Mouse (Mus musculus) forebrain, embryonic 11.5 days (tissue): ENCODE results near the gene Masp1. TPM values are rescaled to one million over a fixed set of nuclear protein-coding genes. Genes with fewer than 3 reads are reported as not detected.
A peak's percentile ranks its signal among the peaks of the same experiment; 100 is the strongest.

Experiments used
- ATAC-seq: fragments of 200-750 bp; cut with Nextera tagmentation; replicated peaks from 2 replicates; pipeline ENCODE4 v1.8.0; 2017; ENCODE audit warnings: moderate TSS enrichment; ENCODE audit not compliant: low FRiP score
- DNase-seq: peaks from one replicate; pipeline ENCODE4 v3.0.0-alpha.2; 2017; ENCODE audit warnings: low spot score
- H3K27ac ChIP-seq: fragments of 300-500 bp; sonication (generic); 2 replicates; pipeline ENCODE4 v1.5.1; 2014; ENCODE audit warnings: low read depth, low read length
- H3K27me3 ChIP-seq: fragments of 300-500 bp; sonication (generic); 2 replicates; pipeline ENCODE4 v1.6.1; 2014; ENCODE audit warnings: mild to moderate bottlenecking, low read length, mixed read lengths; ENCODE audit not compliant: control insufficient read depth, insufficient read depth
- H3K36me3 ChIP-seq: fragments of 300-500 bp; sonication (generic); 2 replicates; pipeline ENCODE4 v1.6.1; 2014; ENCODE audit warnings: mild to moderate bottlenecking, low read length, moderate library complexity, mixed read lengths; ENCODE audit not compliant: control insufficient read depth, insufficient read depth
- H3K4me1 ChIP-seq: fragments of 300-500 bp; sonication (generic); replicated peaks from 2 replicates; pipeline ENCODE4 v1.6.1; 2014; ENCODE audit warnings: low read length, mixed read lengths; ENCODE audit not compliant: control insufficient read depth, insufficient read depth
- H3K4me2 ChIP-seq: fragments of 300-500 bp; sonication (generic); 2 replicates; pipeline ENCODE4 v1.6.1; 2014; ENCODE audit warnings: low read depth, mild to moderate bottlenecking, low read length, moderate library complexity, mixed read lengths; ENCODE audit not compliant: severe bottlenecking
- H3K4me3 ChIP-seq: fragments of 300-500 bp; sonication (generic); 2 replicates; pipeline ENCODE4 v1.5.1; 2014; ENCODE audit warnings: low read depth, low read length
- H3K9ac ChIP-seq: fragments of 300-500 bp; sonication (generic); 2 replicates; pipeline ENCODE4 v1.6.1; 2014; ENCODE audit warnings: low read length
- H3K9me3 ChIP-seq: fragments of 300-500 bp; sonication (generic); 2 replicates; pipeline ENCODE4 v1.6.1; 2016; ENCODE audit warnings: low read length, mixed read lengths; ENCODE audit not compliant: control insufficient read depth
- WGBS: fragments of 180-500 bp; shearing (Covaris S2); extraction: QIAGEN DNeasy Blood & Tissue Kit; methylation state at CpG from one replicate; pipeline ENCODE4 v1.1.7; 2014; 5-methylcytosine and 5-hydroxymethylcytosine counted together
- polyA plus RNA-seq: library from polyadenylated mRNA; unstranded; fragments of >200 nt; fragmentation: Nextera tagmentation; extraction: Ambion mirVana; gene quantifications from 2 replicates; pipeline ENCODE4 v1.2.1, GENCODE M21; 2014

Gene Masp1
- polyA plus RNA-seq, 1 experiment from 2014 or later = 19.5 TPM

- Histone ChIP-seq H3K27me3 (no peaks in the 10 kb centered on the region), H3K27ac (no peak overlapping the region), H3K4me1 (no peaks in the 10 kb centered on the region), H3K4me2 (no peak overlapping the region), H3K9me3 (no peaks in the 10 kb centered on the region), H3K9ac (no peak overlapping the region), H3K4me3 (no peak overlapping the region), H3K36me3 (no peaks in the 10 kb centered on the region)
- ATAC-seq (no peak), DNase-seq (no peak)
- WGBS = 77% methylated on average over 7 of the region's 7 CpGs
Observed at GRCm38 (mm10) chr16:23544361-23544760, 23.7 kb upstream of the Masp1 start.

GRCm38 (mm10) chr16:23542866-23543265, 22.3 kb upstream of the Masp1 start:
- DNase-seq (no peak), ATAC-seq (no peak)
- WGBS = 81% methylated on average over 4 of the region's 4 CpGs

GRCm38 (mm10) chr16:23541046-23541445, 20.4 kb upstream of the Masp1 start:
- 69% methylated on average over 4 of the region's 4 CpGs for WGBS
- H3K4me3 ChIP-seq = no peak overlapping the region
- no peak overlapping the region for H3K27ac ChIP-seq
- H3K27me3 ChIP-seq = no peaks in the 10 kb centered on the region
- H3K36me3 ChIP-seq = no peaks in the 10 kb centered on the region
- H3K9ac ChIP-seq = no peak overlapping the region
- no peaks in the 10 kb centered on the region for H3K9me3 ChIP-seq
- H3K4me1 ChIP-seq = no peaks in the 10 kb centered on the region
- ATAC-seq = no peak
- no peak for DNase-seq
- H3K4me2 ChIP-seq = no peak overlapping the region

More at GRCm38 (mm10) chr16:23542866-23543265, 22.3 kb upstream of the Masp1 start:
- Histone ChIP-seq H3K9me3 (no peaks in the 10 kb centered on the region), H3K4me2 (no peak overlapping the region), H3K36me3 (no peaks in the 10 kb centered on the region), H3K27ac (no peak overlapping the region), H3K4me3 (no peak overlapping the region), H3K27me3 (no peaks in the 10 kb centered on the region), H3K9ac (no peak overlapping the region), H3K4me1 (no peaks in the 10 kb centered on the region)

DNA sequence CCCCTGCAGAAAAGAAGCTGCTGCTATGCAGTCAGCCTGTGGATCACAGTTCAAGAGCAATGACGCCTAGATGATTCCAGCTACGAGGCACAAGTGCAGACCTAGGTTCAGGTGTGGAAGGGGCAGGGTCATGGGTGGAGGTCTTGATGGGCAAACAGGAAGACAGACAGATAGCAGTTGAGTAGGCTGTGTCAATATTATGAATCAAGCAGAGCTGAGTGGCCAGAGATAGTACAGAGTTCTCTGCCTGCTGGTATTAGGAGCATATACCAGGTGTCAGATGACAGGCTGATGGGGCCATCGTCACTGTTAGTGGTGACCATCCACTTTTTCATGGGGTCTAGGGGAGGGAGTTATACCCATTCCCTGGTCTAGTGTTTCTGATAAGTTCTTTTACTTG, 13.1 kb upstream of the Masp1 start:
- H3K4me2 ChIP-seq = no peak overlapping the region
- ATAC-seq (no peak), DNase-seq (no peak)
- H3K9ac ChIP-seq = no peak overlapping the region
- H3K36me3 ChIP-seq = no peaks in the 10 kb centered on the region
- no peak overlapping the region for H3K27ac ChIP-seq
- no peaks in the 10 kb centered on the region for H3K27me3 ChIP-seq
- no peaks in the 10 kb centered on the region for H3K9me3 ChIP-seq
- no peaks in the 10 kb centered on the region for H3K4me1 ChIP-seq
- no peak overlapping the region for H3K4me3 ChIP-seq
- whole genome bisulfite sequencing = 90% methylated on average over 3 of the region's 3 CpGs

DNA sequence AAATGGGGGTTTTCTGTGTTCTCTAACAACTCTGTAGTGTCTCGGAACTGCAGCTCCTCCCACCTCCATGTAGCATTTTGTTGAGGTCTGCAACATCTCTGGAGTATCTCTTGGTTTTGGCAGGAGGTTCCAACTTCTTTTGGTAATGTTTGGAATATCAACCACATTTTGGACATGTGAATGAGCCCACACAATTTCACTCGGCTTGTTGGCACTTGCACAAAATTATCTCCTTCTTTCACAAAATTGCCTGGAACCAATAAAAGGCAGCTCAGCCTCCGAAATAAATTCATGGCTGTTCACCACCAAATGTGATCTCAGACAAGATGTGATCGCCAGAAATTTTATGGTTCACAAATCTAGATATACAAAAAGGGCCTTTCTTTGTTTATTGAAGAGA, 8.6 kb upstream of the Masp1 start:
- Histone ChIP-seq H3K4me2 (no peak overlapping the region), H3K9ac (no peak overlapping the region), H3K4me3 (no peak overlapping the region), H3K27ac (no peak overlapping the region), H3K27me3 (no peaks in the 10 kb centered on the region), H3K36me3 (no peaks in the 10 kb centered on the region), H3K9me3 (no peaks in the 10 kb centered on the region), H3K4me1 (no peaks in the 10 kb centered on the region)
- 93% methylated on average over 4 of the region's 4 CpGs for WGBS
- DNase-seq (no peak), ATAC-seq (no peak)

DNA sequence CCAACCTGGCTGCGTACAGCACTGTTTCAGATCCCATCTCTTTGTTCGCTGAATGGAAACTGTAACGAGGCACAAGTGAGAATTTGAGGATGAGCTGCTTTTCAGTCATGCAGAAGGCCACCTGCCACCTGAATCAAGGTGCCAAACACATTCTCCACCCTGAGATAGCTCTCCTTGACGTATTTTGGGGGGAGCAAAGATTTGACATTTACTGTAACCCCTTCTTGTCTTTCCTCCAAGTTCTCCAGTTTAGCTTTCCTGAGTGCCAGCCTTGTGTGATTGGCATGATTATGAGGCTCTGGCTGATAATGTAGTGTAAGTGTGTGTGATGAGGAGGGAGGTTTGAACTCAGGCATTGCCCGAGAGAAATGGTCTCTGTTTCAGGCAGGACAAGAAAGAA, 1.5 kb upstream of the Masp1 start:
- no peak overlapping the region for H3K4me2 ChIP-seq
- no peaks in the 10 kb centered on the region for H3K9me3 ChIP-seq
- H3K36me3 ChIP-seq = no peaks in the 10 kb centered on the region
- H3K27me3 ChIP-seq = no peaks in the 10 kb centered on the region
- no peak for ATAC-seq
- DNase-seq = no peak
- peaks cover 3% of the 10 kb centered on the region; the same call in 1 of the 2 replicates for H3K4me1 ChIP-seq
- H3K27ac ChIP-seq = no peak overlapping the region
- 85% methylated on average over 5 of the region's 5 CpGs for WGBS
- H3K4me3 ChIP-seq = no peak overlapping the region
- no peak overlapping the region for H3K9ac ChIP-seq

DNA sequence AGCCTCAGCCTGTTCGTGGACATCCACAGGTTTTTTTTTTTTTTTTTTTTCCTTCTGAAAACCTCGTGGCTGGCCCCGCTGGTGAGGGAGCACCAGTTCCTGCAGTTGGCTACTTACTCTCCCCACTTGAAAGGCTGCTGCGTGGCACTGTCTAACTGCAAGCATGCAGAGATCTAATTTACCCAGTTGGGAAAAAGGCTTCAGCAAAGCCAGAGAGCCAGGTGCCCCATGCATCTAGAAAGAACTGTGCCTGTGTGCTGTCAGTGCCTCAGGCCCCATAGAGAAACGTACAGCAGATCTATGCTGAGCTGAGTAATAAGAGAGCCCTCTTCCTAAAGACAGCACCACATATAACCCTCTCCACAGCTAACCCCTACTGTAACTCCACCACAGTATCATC, 477 bp upstream of the Masp1 start:
- no peak for DNase-seq
- Histone ChIP-seq H3K9me3 (no peaks in the 10 kb centered on the region), H3K36me3 (no peaks in the 10 kb centered on the region), H3K27me3 (no peaks in the 10 kb centered on the region), H3K4me2 (peak overlapping the region; percentile 60; the same call in 1 of the 2 replicates), H3K9ac (peak overlapping the region; percentile 1; the same call in 1 of the 2 replicates), H3K4me1 (peaks cover 3% of the 10 kb centered on the region; the same call in 1 of the 2 replicates), H3K4me3 (no peak overlapping the region; the same call in 1 of the 2 replicates), H3K27ac (peak overlapping the region; percentile 63)
- WGBS = 11% methylated on average over 5 of the region's 5 CpGs
- peak; percentile 26; the same call in 1 of the 2 replicates for ATAC-seq

GRCm38 (mm10) chr16:23519771-23520170, 844 bp downstream of the Masp1 start:
- Histone ChIP-seq H3K9me3 (no peaks in the 10 kb centered on the region), H3K27ac (no peak overlapping the region; the same call in 1 of the 2 replicates), H3K27me3 (no peaks in the 10 kb centered on the region), H3K36me3 (no peaks in the 10 kb centered on the region), H3K9ac (peak overlapping the region; percentile 65), H3K4me3 (peak overlapping the region; percentile 36), H3K4me2 (peak overlapping the region; percentile 60), H3K4me1 (peaks cover 3% of the 10 kb centered on the region; the same call in 1 of the 2 replicates)
- ATAC-seq = no peak
- 13% methylated on average over 1 of the region's 1 CpGs for WGBS
- no peak for DNase-seq

- H3K4me2 ChIP-seq = peak overlapping the region; percentile 60; the same call in 1 of the 2 replicates
- no peak overlapping the region for H3K9ac ChIP-seq
- H3K9me3 ChIP-seq = no peaks in the 10 kb centered on the region
- no peak overlapping the region for H3K4me3 ChIP-seq
- 79% methylated on average over 10 of the region's 10 CpGs for WGBS
- H3K36me3 ChIP-seq = no peaks in the 10 kb centered on the region
- no peaks in the 10 kb centered on the region for H3K27me3 ChIP-seq
- DNase-seq (no peak), ATAC-seq (no peak)
- H3K27ac ChIP-seq = no peak overlapping the region
- peaks cover 3% of the 10 kb centered on the region; the same call in 1 of the 2 replicates for H3K4me1 ChIP-seq
Observed at GRCm38 (mm10) chr16:23518567-23519369, 1.8 kb downstream of the Masp1 start.
